Mouse (Mus musculus) erythroblast, embryonic 14.5 days (primary cell): ENCODE measurements around the gene Sfmbt2.

ENCODE experiments used
- GATA1 ChIP-seq: IDR thresholded peaks from 2 replicates; pipeline ENCODE4 v1.6.1; 2012; ENCODE audit warnings: low read length, inconsistent platforms, mixed read lengths
- TAL1 ChIP-seq: IDR thresholded peaks from 3 replicates; pipeline ENCODE4 v1.6.1; 2012; ENCODE audit warnings: low read length, inconsistent platforms, mixed read lengths

DNA sequence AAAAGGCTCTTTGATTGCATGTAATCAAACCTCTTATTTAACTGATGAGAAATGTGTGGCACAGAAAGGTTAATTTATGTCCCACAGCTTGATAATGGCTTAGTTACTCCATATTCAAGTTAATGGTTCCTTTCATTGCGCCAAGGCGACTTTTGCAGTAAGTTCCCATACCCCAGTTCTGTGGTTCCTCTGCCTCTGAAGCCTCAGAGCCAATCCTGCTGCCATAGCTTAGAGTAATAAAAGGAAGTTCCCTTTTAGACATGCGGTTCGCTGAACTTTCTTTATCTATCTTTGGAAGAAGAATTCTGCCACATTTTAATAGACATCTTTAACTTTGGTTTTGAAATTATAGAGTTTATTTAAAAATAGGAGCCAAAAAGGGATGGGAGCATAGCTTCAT, 19.7 kb downstream of the Sfmbt2 start:
- no peak for TF ChIP-seq GATA1
- TF ChIP-seq TAL1: no peak
